Mouse (Mus musculus): ENCODE measurements around the gene Fkbp15.

- TF ChIP-seq CTCF (conservative IDR thresholded peaks at IDR 0.05; ENCODE audit: insufficient read depth, insufficient read length, low read depth, low read length) (no peak), POLR2A (IDR thresholded peaks at IDR 0.05; ENCODE audit: low read depth, low read length) (no peak)
Measured at GRCm38 (mm10) chr4:62303288-62303687, 57.1 kb downstream of the Fkbp15 start.

Measured in kidney, adult 2 months (tissue).